Mouse (Mus musculus) liver, adult 2 months (tissue): ENCODE measurements around the gene Cgref1.

ENCODE experiments used
- CTCF ChIP-seq: fragments of 200-500 bp; IDR thresholded peaks from 2 replicates; pipeline ENCODE4 v1.5.1; 2011; ENCODE audit warnings: low read depth, low read length, control low read depth
- POLR2A ChIP-seq: fragments of 200-500 bp; IDR thresholded peaks from 2 replicates; pipeline ENCODE4 v1.6.1; 2011; ENCODE audit warnings: low read length, control low read depth; ENCODE audit not compliant: insufficient read depth; ENCODE audit errors: extremely low read depth

DNA sequence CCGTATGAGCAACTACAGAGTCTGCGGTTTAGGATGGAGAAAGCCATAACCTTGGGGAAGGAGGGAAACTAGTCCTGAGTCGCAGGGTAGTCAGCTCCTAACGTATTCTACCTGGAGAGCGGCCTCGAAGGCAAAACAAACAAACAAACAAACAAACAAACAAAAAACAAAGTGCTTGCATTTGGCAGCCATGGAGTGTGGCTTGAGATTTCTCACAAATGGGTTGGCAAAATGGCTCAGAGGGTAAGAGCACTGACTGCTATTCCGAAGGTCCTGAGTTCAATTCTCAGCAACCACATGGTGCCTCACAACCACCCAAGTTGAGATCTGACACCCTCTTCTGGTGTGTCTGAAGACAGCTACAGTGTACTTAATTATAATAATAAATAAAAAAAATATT lies 35.5 kb downstream of the Cgref1 start:
- no peak for TF ChIP-seq POLR2A
- TF ChIP-seq CTCF, result no peak
